Mouse (Mus musculus): ENCODE data around the gene Tmem120b.

GRCm38 (mm10) chr5:123117773-123118172, 49.6 kb downstream of the Tmem120b start:
- no peak for TF ChIP-seq POLR2A (IDR thresholded peaks at IDR 0.05; ENCODE audit: low read depth, low read length)
- TF ChIP-seq CTCF (conservative IDR thresholded peaks at IDR 0.05 in 1 of 2, IDR thresholded peaks at IDR 0.05 in 1 of 2; ENCODE audit: low read depth in 2 of 2, low read length in 2 of 2) = no peak
- no peak for TF ChIP-seq NELFE (IDR thresholded peaks at IDR 0.05; ENCODE audit: low read depth, low read length)
- no peak for TF ChIP-seq MAX (IDR thresholded peaks at IDR 0.05; ENCODE audit: low read length)
- TF ChIP-seq EP300 (IDR thresholded peaks at IDR 0.05; ENCODE audit: low read length) = no peak
- no peak for TF ChIP-seq ZMIZ1 (IDR thresholded peaks at IDR 0.05; ENCODE audit: low read depth, low read length)
- no peak for TF ChIP-seq ZC3H11A (IDR thresholded peaks at IDR 0.05; ENCODE audit: low read depth, low read length)
- TF ChIP-seq ZKSCAN1 (IDR thresholded peaks at IDR 0.05; ENCODE audit: borderline replicate concordance, low read depth, low read length) = no peak
- TF ChIP-seq MAFK (IDR thresholded peaks at IDR 0.05; ENCODE audit: insufficient replicate concordance, low read length) = no peak
- TF ChIP-seq CHD2 (IDR thresholded peaks at IDR 0.05; ENCODE audit: low read length) = no peak
- TF ChIP-seq HCFC1 (IDR thresholded peaks at IDR 0.05; ENCODE audit: low read depth, low read length) = no peak

Measured in CH12.LX (cell line).